In genomic region chr5:67778026-67778425, GRCm38 (mm10) we compare ENCODE assay signal across 8 mouse cellular contexts.
DNase-seq lines count a peak whose midpoint lies in the region; ATAC-seq and TF ChIP-seq lines count a peak whose summit lies in the region.

No protein-coding gene starts in this region.

- peak overlapping the region; percentile 18 for H3K4me3 ChIP-seq in cerebellum, adult 2 months (replicated peaks; ENCODE audit: insufficient read depth, low read depth, low read length)
- H3K4me3 ChIP-seq in G1E (ENCODE audit: low read depth, low read length) = no peak overlapping the region
- peak overlapping the region; percentile 31 for H3K4me3 ChIP-seq in embryonic fibroblast, embryonic 13.5 days (ENCODE audit: insufficient read depth, low read length)
- H3K4me3 ChIP-seq in hindbrain, embryonic 16.5 days (ENCODE audit: low read length) = no peak overlapping the region
- H3K4me3 ChIP-seq in midbrain, embryonic 15.5 days = no peak overlapping the region

- H3K4me1 ChIP-seq in cerebellum, adult 2 months (ENCODE audit: control insufficient read depth, insufficient read depth, low read length) = no peaks in the 10 kb centered on the region
- peaks cover 7% of the 10 kb centered on the region for H3K4me1 ChIP-seq in G1E (ENCODE audit: insufficient read depth, low read depth, low read length)
- H3K4me1 ChIP-seq in embryonic fibroblast, embryonic 13.5 days (ENCODE audit: control insufficient read depth, insufficient read depth, low read length) = no peaks in the 10 kb centered on the region
- no peaks in the 10 kb centered on the region for H3K4me1 ChIP-seq in hindbrain, embryonic 16.5 days (ENCODE audit: control insufficient read depth, insufficient read depth, low read depth, low read length)
- 0 out of 2 replicates have a peak, but pooled peaks cover 3% of the 10 kb centered on the region for H3K4me1 ChIP-seq in midbrain, embryonic 15.5 days

- TF ChIP-seq CTCF in cerebellum, adult 2 months (IDR thresholded peaks at IDR 0.05; ENCODE audit: borderline replicate concordance, insufficient read depth, low read depth, low read length) = peak; percentile 62; the same call in 1 of the 2 replicates
- peak; percentile 29 for TF ChIP-seq CTCF in G1E (IDR thresholded peaks at IDR 0.05; ENCODE audit: low read depth, low read length)
- TF ChIP-seq CTCF in embryonic fibroblast, embryonic 13.5 days (IDR thresholded peaks at IDR 0.05; ENCODE audit: borderline replicate concordance, insufficient read depth, low read length) = no peak

- intact Hi-C loops in left cerebral cortex, postnatal 36 days (cut with DNase I) = loop anchor here (5.0 kb wide), 1 partner anchor 69 kb away; the partner anchor contains the start of gene Atp8a1

- no peaks in the 10 kb centered on the region for H3K9me3 ChIP-seq in G1E (replicated peaks)
- no peaks in the 10 kb centered on the region for H3K9me3 ChIP-seq in hindbrain, embryonic 16.5 days (ENCODE audit: control insufficient read depth, low read length)
- no peaks in the 10 kb centered on the region for H3K9me3 ChIP-seq in midbrain, embryonic 15.5 days

- no peak for TF ChIP-seq POLR2A in cerebellum, adult 2 months (IDR thresholded peaks at IDR 0.05; ENCODE audit: borderline replicate concordance, insufficient read depth, low read length)
- TF ChIP-seq POLR2A in embryonic fibroblast, embryonic 13.5 days (IDR thresholded peaks at IDR 0.05; ENCODE audit: low read depth, low read length) = no peak

- H3K4me2 ChIP-seq in hindbrain, embryonic 16.5 days (ENCODE audit: low read length) = 0 out of 2 replicates have a peak overlapping the region, but pooled peaks have one; percentile 15
- peak overlapping the region; percentile 10; the same call in 1 of the 2 replicates for H3K4me2 ChIP-seq in midbrain, embryonic 15.5 days

- no peak overlapping the region for H3K27ac ChIP-seq in cerebellum, adult 2 months (ENCODE audit: insufficient read depth, low read length)
- H3K27ac ChIP-seq in embryonic fibroblast, embryonic 13.5 days (ENCODE audit: insufficient read depth, low read length) = no peak overlapping the region
- H3K27ac ChIP-seq in hindbrain, embryonic 16.5 days (ENCODE audit: low read depth, low read length) = no peak overlapping the region
- no peak overlapping the region for H3K27ac ChIP-seq in midbrain, embryonic 15.5 days

- peaks cover 63% of the 10 kb centered on the region for H3K36me3 ChIP-seq in G1E (replicated peaks)
- H3K36me3 ChIP-seq in hindbrain, embryonic 16.5 days (ENCODE audit: control insufficient read depth, insufficient read depth, low read length) = peaks cover 8% of the 10 kb centered on the region
- H3K36me3 ChIP-seq in midbrain, embryonic 15.5 days (replicated peaks) = 0 out of 2 replicates have a peak, but pooled peaks cover 3% of the 10 kb centered on the region

- DNase-seq in cerebellum, adult 2 months = peak in 1 of 2 experiments; percentile 45
- DNase-seq in cerebellum, adult 11 months = no peak
- DNase-seq in G1E (ENCODE audit: low spot score) = no peak
- DNase-seq in left cerebral cortex, postnatal 36 days (ENCODE audit: low spot score in 2 of 2) = peak; percentile 34 to 43
- no peak for DNase-seq in spleen, postnatal 36 days (ENCODE audit: low spot score in 2 of 2)

- H3K9ac ChIP-seq in hindbrain, embryonic 16.5 days (ENCODE audit: low read depth, low read length) = no peak overlapping the region
- H3K9ac ChIP-seq in midbrain, embryonic 15.5 days = no peak overlapping the region

- ATAC-seq in G1E (ENCODE audit: extremely low read depth, insufficient number of reproducible peaks, low FRiP score, poor library complexity, severe bottlenecking) = peak; percentile 35; the same call in 1 of the 2 replicates
- ATAC-seq in hindbrain, embryonic 16.5 days = peak; percentile 82
- peak; percentile 92 for ATAC-seq in midbrain, embryonic 15.5 days (replicated peaks)

- WGBS in cerebellum, adult 2 months = 31% methylated on average over 8 of the region's 8 CpGs
- WGBS in hindbrain, embryonic 16.5 days = 62% methylated on average over 8 of the region's 8 CpGs
- WGBS in midbrain, embryonic 15.5 days = 57% methylated on average over 8 of the region's 8 CpGs

- no peaks in the 10 kb centered on the region for H3K27me3 ChIP-seq in cerebellum, adult 2 months (ENCODE audit: control insufficient read depth, insufficient read depth, low read length)
- H3K27me3 ChIP-seq in G1E (ENCODE audit: insufficient read depth, low read length) = no peaks in the 10 kb centered on the region
- H3K27me3 ChIP-seq in hindbrain, embryonic 16.5 days (replicated peaks; ENCODE audit: control insufficient read depth, insufficient read depth, low read length) = no peaks in the 10 kb centered on the region
- no peaks in the 10 kb centered on the region for H3K27me3 ChIP-seq in midbrain, embryonic 15.5 days (replicated peaks)

Comparison
In these comparisons a context has a peak if more than half of its experiments do, and no peak if none do; other contexts are left out.
1. DNase-seq: peak in left cerebral cortex, postnatal 36 days (2 of 2); none in cerebellum, adult 11 months (single experiment), G1E (single experiment) and spleen, postnatal 36 days (0 of 2).
2. H3K4me3 ChIP-seq: peak in cerebellum, adult 2 months (single experiment) and embryonic fibroblast, embryonic 13.5 days (single experiment); none in G1E (single experiment), hindbrain, embryonic 16.5 days (single experiment) and midbrain, embryonic 15.5 days (single experiment).
3. ATAC-seq: peak in every context shown above with its lines; median percentile 92 in midbrain, embryonic 15.5 days; 82 in hindbrain, embryonic 16.5 days; 35 in G1E.